Mouse (Mus musculus): ENCODE data around the gene Sdccag8.

DNA sequence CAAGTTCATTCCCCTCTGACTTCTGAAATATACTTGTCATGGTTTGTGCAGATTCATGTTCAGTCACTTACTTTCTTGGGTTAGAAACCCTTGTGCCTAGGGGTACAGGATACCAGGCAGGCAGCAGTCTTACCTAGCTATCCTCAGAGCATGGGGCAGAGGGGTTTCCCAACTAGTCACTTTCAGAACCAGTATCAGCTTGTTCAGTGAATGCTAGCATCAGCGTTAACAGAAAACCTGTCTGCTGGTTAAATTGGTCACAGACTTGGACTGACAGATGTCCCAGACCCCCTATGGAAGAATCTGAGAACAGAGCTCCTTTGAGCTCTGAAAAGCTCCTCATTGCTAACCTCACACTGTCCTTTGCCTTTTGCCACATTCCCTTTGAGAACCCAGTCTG, 204.3 kb downstream of the Sdccag8 start:
- TF ChIP-seq EP300 (optimal IDR thresholded peaks at IDR 0.05) (no peak), CTCF (IDR thresholded peaks at IDR 0.05; ENCODE audit: low read depth) (no peak)

All from stomach, postnatal 0 days (tissue).